Comparison of ENCODE assay signal across 28 mouse cellular contexts in the genomic region with DNA sequence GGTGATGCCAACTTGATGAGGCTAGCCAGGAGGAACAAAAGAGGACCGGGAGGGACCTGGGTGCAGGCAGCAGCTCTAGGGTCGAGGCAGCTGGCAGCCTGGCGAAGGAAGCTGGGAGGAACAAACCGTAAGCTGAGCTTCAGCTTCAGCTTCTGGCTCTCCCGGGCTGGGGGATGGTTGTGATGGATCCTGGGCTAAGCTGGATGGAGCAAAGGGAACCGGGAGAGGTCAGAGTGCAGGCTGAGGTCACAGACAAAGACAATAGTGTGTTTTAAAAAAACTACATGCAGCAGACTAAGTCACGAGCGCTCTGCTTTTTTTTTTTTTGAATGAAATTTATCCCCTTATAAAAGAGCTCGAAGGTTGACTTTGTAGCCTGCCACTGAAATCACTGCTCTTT. TPM values are rescaled to one million over a fixed set of nuclear protein-coding genes. Genes with fewer than 3 reads are reported as not detected.
DNase-seq lines count a peak whose midpoint lies in the region; ATAC-seq lines count a peak whose summit lies in the region.
"Had no signal": no experiment of that assay in that cellular context is flagged by ENCODE, and none has a peak within 500 bp of the region (broad histone marks: within the 10 kb centered on the region; RNA-seq: fewer than 3 reads in every experiment).

No protein-coding gene starts in this region.

- no peaks in the 10 kb centered on the region for H3K36me3 ChIP-seq in heart, embryonic 14.5 days (ENCODE audit: control insufficient read depth, insufficient read depth, low read length)
- H3K36me3 ChIP-seq in heart, embryonic 11.5 days (ENCODE audit: control insufficient read depth, insufficient read depth, low read length): no peaks in the 10 kb centered on the region
- peaks cover 8% of the 10 kb centered on the region for H3K36me3 ChIP-seq in midbrain, embryonic 10.5 days
- no peaks in the 10 kb centered on the region for H3K36me3 ChIP-seq in midbrain, embryonic 13.5 days
- H3K36me3 ChIP-seq in embryonic facial prominence, embryonic 10.5 days (replicated peaks): peaks cover 11% of the 10 kb centered on the region
- H3K36me3 ChIP-seq: embryonic facial prominence, embryonic 15.5 days; forebrain, embryonic 12.5 days; G1E; intestine, embryonic 15.5 days; lung, embryonic 15.5 days; neural tube, embryonic 15.5 days had no signal

- peak overlapping the region; percentile 34 to 55; a peak in 3 of 4 replicates for H3K27ac ChIP-seq in heart, embryonic 14.5 days (replicated peaks in 1 of 2; ENCODE audit: control insufficient read depth in 1 of 2, insufficient read depth in 1 of 2, low read depth in 2 of 2, low read length in 2 of 2)
- no peak overlapping the region for H3K27ac ChIP-seq in heart, embryonic 11.5 days (ENCODE audit: low read depth, low read length)
- peak overlapping the region; percentile 49; the same call in 1 of the 2 replicates for H3K27ac ChIP-seq in midbrain, embryonic 10.5 days (replicated peaks)
- H3K27ac ChIP-seq in midbrain, embryonic 13.5 days: no peak overlapping the region
- H3K27ac ChIP-seq in embryonic facial prominence, embryonic 10.5 days (replicated peaks): no peak overlapping the region; the same call in 1 of the 2 replicates
- H3K27ac ChIP-seq: embryonic facial prominence, embryonic 15.5 days; forebrain, embryonic 12.5 days; intestine, embryonic 15.5 days; limb, embryonic 12.5 days; lung, embryonic 15.5 days; neural tube, embryonic 15.5 days had no signal

- H3K4me3 ChIP-seq in heart, embryonic 14.5 days (ENCODE audit: control insufficient read depth in 1 of 2, insufficient read depth in 1 of 2, low read depth in 1 of 2, low read length in 2 of 2): no peak overlapping the region
- no peak overlapping the region for H3K4me3 ChIP-seq in heart, embryonic 11.5 days (ENCODE audit: low read depth, low read length)
- H3K4me3 ChIP-seq in midbrain, embryonic 10.5 days: no peak overlapping the region
- H3K4me3 ChIP-seq in midbrain, embryonic 13.5 days (replicated peaks): no peak overlapping the region
- no peak overlapping the region for H3K4me3 ChIP-seq in embryonic facial prominence, embryonic 10.5 days
- H3K4me3 ChIP-seq: embryonic facial prominence, embryonic 15.5 days; forebrain, embryonic 12.5 days; intestine, embryonic 15.5 days; limb, embryonic 12.5 days; lung, embryonic 15.5 days; neural tube, embryonic 15.5 days had no signal

- H3K4me1 ChIP-seq in heart, embryonic 14.5 days (ENCODE audit: control insufficient read depth in 2 of 2, insufficient read depth in 2 of 2, low read length in 2 of 2): peaks cover 16 to 18% of the 10 kb centered on the region in 2 experiments
- H3K4me1 ChIP-seq in heart, embryonic 11.5 days (ENCODE audit: control insufficient read depth, insufficient read depth, low read length): peaks cover 11% of the 10 kb centered on the region
- peaks cover 53% of the 10 kb centered on the region for H3K4me1 ChIP-seq in midbrain, embryonic 10.5 days
- H3K4me1 ChIP-seq in midbrain, embryonic 13.5 days (replicated peaks): peaks cover 17% of the 10 kb centered on the region
- H3K4me1 ChIP-seq in embryonic facial prominence, embryonic 10.5 days: peaks cover 31% of the 10 kb centered on the region
- H3K4me1 ChIP-seq: lung, embryonic 15.5 days had no signal

- no peaks in the 10 kb centered on the region for H3K27me3 ChIP-seq in heart, embryonic 14.5 days (ENCODE audit: control insufficient read depth, insufficient read depth, low read length)
- no peaks in the 10 kb centered on the region for H3K27me3 ChIP-seq in heart, embryonic 11.5 days (ENCODE audit: control insufficient read depth, insufficient read depth, low read length)
- no peaks in the 10 kb centered on the region for H3K27me3 ChIP-seq in midbrain, embryonic 10.5 days (ENCODE audit: low read depth, poor library complexity, severe bottlenecking)
- no peaks in the 10 kb centered on the region; the same call in 1 of the 2 replicates for H3K27me3 ChIP-seq in midbrain, embryonic 13.5 days
- no peaks in the 10 kb centered on the region for H3K27me3 ChIP-seq in embryonic facial prominence, embryonic 10.5 days (replicated peaks; ENCODE audit: low read depth, poor library complexity, severe bottlenecking)
- H3K27me3 ChIP-seq: CH12.LX; embryonic facial prominence, embryonic 15.5 days; forebrain, embryonic 12.5 days; intestine, embryonic 15.5 days; limb, embryonic 12.5 days; lung, embryonic 15.5 days; neural tube, embryonic 15.5 days; Patski had no signal

- no peaks in the 10 kb centered on the region for H3K9me3 ChIP-seq in heart, embryonic 14.5 days (ENCODE audit: control insufficient read depth, low read length)
- no peaks in the 10 kb centered on the region for H3K9me3 ChIP-seq in heart, embryonic 11.5 days (replicated peaks; ENCODE audit: control insufficient read depth, low read length)
- H3K9me3 ChIP-seq in midbrain, embryonic 10.5 days (replicated peaks): no peaks in the 10 kb centered on the region
- H3K9me3 ChIP-seq in midbrain, embryonic 13.5 days: no peaks in the 10 kb centered on the region
- H3K9me3 ChIP-seq in embryonic facial prominence, embryonic 10.5 days: 0 out of 2 replicates have a peak, but pooled peaks cover 5% of the 10 kb centered on the region
- H3K9me3 ChIP-seq: embryonic facial prominence, embryonic 15.5 days; forebrain, embryonic 12.5 days; G1E; intestine, embryonic 15.5 days; lung, embryonic 15.5 days; neural tube, embryonic 15.5 days had no signal

- no peak for ATAC-seq in heart, embryonic 14.5 days (ENCODE audit: insufficient number of reproducible peaks, insufficient read depth, low FRiP score, low read depth)
- no peak for ATAC-seq in heart, embryonic 11.5 days (replicated peaks; ENCODE audit: insufficient number of reproducible peaks, low FRiP score, low TSS enrichment)
- ATAC-seq in midbrain, embryonic 13.5 days: no peak
- ATAC-seq: intestine, embryonic 15.5 days; Patski had no signal

- H3K9ac ChIP-seq in heart, embryonic 14.5 days (ENCODE audit: low read length): peak overlapping the region; percentile 12; the same call in 1 of the 2 replicates
- H3K9ac ChIP-seq in heart, embryonic 11.5 days (ENCODE audit: low read depth, low read length): no peak overlapping the region
- no peak overlapping the region for H3K9ac ChIP-seq in midbrain, embryonic 13.5 days (replicated peaks)
- H3K9ac ChIP-seq: embryonic facial prominence, embryonic 15.5 days; forebrain, embryonic 12.5 days; forebrain, postnatal 0 days; intestine, embryonic 15.5 days; limb, embryonic 12.5 days; lung, embryonic 15.5 days; neural tube, embryonic 15.5 days had no signal

- DNase-seq in adrenal gland, postnatal 14 days: peak; percentile 19
- DNase-seq in adrenal gland, adult 18-20 months (ENCODE audit: low spot score in 2 of 2): no peak
- DNase-seq in midbrain, embryonic 10.5 days (ENCODE audit: low spot score): peak; percentile 39
- DNase-seq in embryonic facial prominence, embryonic 10.5 days (ENCODE audit: low spot score): peak; percentile 46
- no peak for DNase-seq in spleen, postnatal 4 days (ENCODE audit: low spot score in 2 of 2)
- DNase-seq: cerebellum, adult 18-20 months; cerebellum, postnatal 25 days; heart, postnatal 10 days; kidney, adult 8-10 months; kidney, postnatal 10 days; lung, postnatal 36 days; midbrain, embryonic 14.5 days; retina, postnatal 1 day; right cerebral cortex, postnatal 14 days had no signal

- 0 out of 2 replicates have a peak overlapping the region, but pooled peaks have one; percentile 9 for H3K4me2 ChIP-seq in heart, embryonic 14.5 days (ENCODE audit: low read length)
- H3K4me2 ChIP-seq in heart, embryonic 11.5 days: no peak overlapping the region
- H3K4me2 ChIP-seq in midbrain, embryonic 13.5 days (replicated peaks): no peak overlapping the region
- H3K4me2 ChIP-seq: embryonic facial prominence, embryonic 15.5 days; forebrain, embryonic 12.5 days; intestine, embryonic 15.5 days; limb, embryonic 12.5 days; lung, embryonic 15.5 days; neural tube, embryonic 15.5 days had no signal

- 34% methylated on average over 9 of the region's 9 CpGs for WGBS in heart, embryonic 14.5 days
- WGBS in heart, embryonic 11.5 days (ENCODE audit: insufficient replicate concordance): 37% methylated on average over 9 of the region's 9 CpGs
- WGBS in midbrain, embryonic 10.5 days: 16% methylated on average over 9 of the region's 9 CpGs
- 17% methylated on average over 9 of the region's 9 CpGs for WGBS in midbrain, embryonic 13.5 days
- 17% methylated on average over 9 of the region's 9 CpGs for WGBS in embryonic facial prominence, embryonic 10.5 days

RNA-seq across cellular contexts. Expression of gene Wnt5b, which starts 23.4 kb away (rescaled TPM):
- 2.6 and 3.0 TPM in 2 replicates for total RNA-seq in adrenal gland, postnatal 14 days (2021)
- 1 to 10 TPM; 1.1 to 1.2 TPM for total RNA-seq in adrenal gland, adult 18-20 months (2021)
- polyA plus RNA-seq in heart, embryonic 14.5 days (2014; fragmentation: Nextera tagmentation; extraction: Ambion mirVana): 7.6 and 8.6 TPM in 2 replicates
- polyA plus RNA-seq in heart, embryonic 11.5 days (2014; fragmentation: Nextera tagmentation; extraction: Ambion mirVana): 6.8 and 7.3 TPM in 2 replicates
- 15.3 and 19.0 TPM in 2 replicates for polyA plus RNA-seq in midbrain, embryonic 10.5 days (2016; fragmentation: Nextera tagmentation; extraction: Ambion mirVana)
- 2.8 and 3.6 TPM in 2 replicates for polyA plus RNA-seq in midbrain, embryonic 13.5 days (2015; fragmentation: Nextera tagmentation; extraction: Ambion mirVana)
- 13.2 and 14.2 TPM in 2 replicates for polyA plus RNA-seq in embryonic facial prominence, embryonic 10.5 days (2016; fragmentation: Nextera tagmentation; extraction: Ambion mirVana)
- total RNA-seq: G1E; megakaryocyte, adult 5-6 weeks had no signal

RNA-seq across cellular contexts. Expression of gene Fbxl14, which starts 41.3 kb away (rescaled TPM):
- 27.4 and 33.5 TPM in 2 replicates for total RNA-seq in adrenal gland, postnatal 14 days (2021)
- 10 to 100 TPM; 31.7 to 34.1 TPM for total RNA-seq in adrenal gland, adult 18-20 months (2021)
- 3.0 and 4.4 TPM in 2 replicates for polyA plus RNA-seq in heart, embryonic 14.5 days (2014; fragmentation: Nextera tagmentation; extraction: Ambion mirVana)
- 4.9 and 5.2 TPM in 2 replicates for polyA plus RNA-seq in heart, embryonic 11.5 days (2014; fragmentation: Nextera tagmentation; extraction: Ambion mirVana)
- 2.9 and 3.4 TPM in 2 replicates for polyA plus RNA-seq in midbrain, embryonic 10.5 days (2016; fragmentation: Nextera tagmentation; extraction: Ambion mirVana)
- 3.5 and 4.1 TPM in 2 replicates for polyA plus RNA-seq in midbrain, embryonic 13.5 days (2015; fragmentation: Nextera tagmentation; extraction: Ambion mirVana)
- polyA plus RNA-seq in embryonic facial prominence, embryonic 10.5 days (2016; fragmentation: Nextera tagmentation; extraction: Ambion mirVana): 3.4 and 3.6 TPM in 2 replicates

Comparison
In these comparisons a context has a peak if more than half of its experiments do, and no peak if none do; other contexts are left out.
1. DNase-seq: peak in adrenal gland, postnatal 14 days (single experiment), midbrain, embryonic 10.5 days (single experiment) and embryonic facial prominence, embryonic 10.5 days (single experiment); none in adrenal gland, adult 18-20 months (0 of 2) and spleen, postnatal 4 days (0 of 2).
2. H3K27ac ChIP-seq: peak in heart, embryonic 14.5 days (2 of 2) and midbrain, embryonic 10.5 days (single experiment); none in heart, embryonic 11.5 days (single experiment), midbrain, embryonic 13.5 days (single experiment) and embryonic facial prominence, embryonic 10.5 days (single experiment).